Mouse (Mus musculus): ENCODE data around the gene Efcab10. TPM values are rescaled to one million over a fixed set of nuclear protein-coding genes. Genes with fewer than 3 reads are reported as not detected.

The Efcab10 gene
- polyA plus RNA-seq, 1 experiment from 2014 or later, result not detected

GRCm38 (mm10) chr12:33369555-33369954, 25.1 kb upstream of the Efcab10 start:
- H3K4me2 ChIP-seq, result no peak overlapping the region
- H3K4me3 ChIP-seq, result no peak overlapping the region
- no peak overlapping the region for H3K27ac ChIP-seq (replicated peaks)
- peaks cover 7% of the 10 kb centered on the region; the same call in 1 of the 2 replicates for H3K36me3 ChIP-seq
- 77% methylated on average over 3 of the region's 3 CpGs for WGBS
- no peak overlapping the region for H3K9ac ChIP-seq
- 0 out of 2 replicates have a peak, but pooled peaks cover 3% of the 10 kb centered on the region for H3K4me1 ChIP-seq
- no peaks in the 10 kb centered on the region for H3K9me3 ChIP-seq
- peaks cover 12% of the 10 kb centered on the region; the same call in 1 of the 2 replicates for H3K27me3 ChIP-seq (replicated peaks)
- ATAC-seq (ENCODE audit: extremely low read depth, insufficient number of reproducible peaks, low FRiP score, low TSS enrichment), result no peak

DNA sequence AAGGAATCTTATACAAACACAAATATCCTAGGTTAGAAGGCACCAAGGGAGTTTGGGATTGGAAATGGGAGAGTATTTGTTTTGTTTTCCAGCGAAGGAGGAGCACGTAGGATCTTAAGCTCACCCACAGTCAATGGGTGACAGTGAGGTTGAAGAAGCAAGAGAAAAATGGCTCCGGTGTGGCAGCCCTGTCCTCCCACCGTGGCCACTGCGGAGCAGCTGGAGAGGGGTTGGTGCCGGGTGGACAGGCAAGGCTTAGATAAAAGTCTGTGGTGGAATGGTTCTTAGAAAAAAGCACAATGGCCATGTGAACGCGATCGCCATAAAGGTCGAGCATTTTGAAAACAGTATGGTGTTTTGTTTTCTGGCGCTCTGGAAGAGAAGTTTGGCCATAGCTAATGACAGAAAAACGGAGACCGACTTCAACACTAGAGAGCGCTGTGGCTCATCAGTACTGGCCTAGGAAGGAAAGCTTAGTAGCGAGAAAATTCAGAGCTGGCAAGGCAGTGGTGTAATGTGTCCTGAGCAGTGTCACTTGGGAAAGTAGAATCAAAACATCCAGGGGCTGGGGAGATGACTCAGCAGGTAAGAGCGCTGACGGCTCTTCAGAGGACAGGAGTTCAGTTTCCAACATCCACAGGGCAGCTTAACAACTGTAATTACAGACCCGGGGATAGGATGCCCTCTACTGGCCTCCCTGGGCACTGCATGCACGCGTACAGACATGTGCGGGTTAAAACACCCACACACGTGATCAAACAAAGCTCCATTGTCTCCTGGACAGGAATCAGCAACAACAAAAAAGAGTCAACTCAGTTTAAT, 14.8 kb upstream of the Efcab10 start:
- Histone ChIP-seq H3K4me2 (peak overlapping the region; percentile 60), H3K36me3 (no peaks in the 10 kb centered on the region), H3K27ac (replicated peaks) (no peak overlapping the region), H3K27me3 (replicated peaks) (peaks cover 24% of the 10 kb centered on the region), H3K9me3 (no peaks in the 10 kb centered on the region), H3K9ac (no peak overlapping the region), H3K4me3 (peak overlapping the region; percentile 35), H3K4me1 (0 out of 2 replicates have a peak, but pooled peaks cover 3% of the 10 kb centered on the region)
- ATAC-seq (ENCODE audit: extremely low read depth, insufficient number of reproducible peaks, low FRiP score, low TSS enrichment), result peak; percentile 70
- 16% methylated on average over 22 of the region's 22 CpGs for WGBS

GRCm38 (mm10) chr12:33388842-33389241, 5.8 kb upstream of the Efcab10 start:
- no peak overlapping the region for H3K4me3 ChIP-seq
- WGBS, result 11% methylated on average over 5 of the region's 5 CpGs
- H3K4me2 ChIP-seq, result no peak overlapping the region
- H3K9ac ChIP-seq, result no peak overlapping the region
- H3K27ac ChIP-seq (replicated peaks), result no peak overlapping the region
- no peaks in the 10 kb centered on the region for H3K9me3 ChIP-seq
- peak; percentile 31; the same call in 1 of the 2 replicates for ATAC-seq (ENCODE audit: extremely low read depth, insufficient number of reproducible peaks, low FRiP score, low TSS enrichment)
- peaks cover 30% of the 10 kb centered on the region for H3K27me3 ChIP-seq (replicated peaks)
- no peaks in the 10 kb centered on the region for H3K4me1 ChIP-seq
- no peaks in the 10 kb centered on the region for H3K36me3 ChIP-seq

DNA sequence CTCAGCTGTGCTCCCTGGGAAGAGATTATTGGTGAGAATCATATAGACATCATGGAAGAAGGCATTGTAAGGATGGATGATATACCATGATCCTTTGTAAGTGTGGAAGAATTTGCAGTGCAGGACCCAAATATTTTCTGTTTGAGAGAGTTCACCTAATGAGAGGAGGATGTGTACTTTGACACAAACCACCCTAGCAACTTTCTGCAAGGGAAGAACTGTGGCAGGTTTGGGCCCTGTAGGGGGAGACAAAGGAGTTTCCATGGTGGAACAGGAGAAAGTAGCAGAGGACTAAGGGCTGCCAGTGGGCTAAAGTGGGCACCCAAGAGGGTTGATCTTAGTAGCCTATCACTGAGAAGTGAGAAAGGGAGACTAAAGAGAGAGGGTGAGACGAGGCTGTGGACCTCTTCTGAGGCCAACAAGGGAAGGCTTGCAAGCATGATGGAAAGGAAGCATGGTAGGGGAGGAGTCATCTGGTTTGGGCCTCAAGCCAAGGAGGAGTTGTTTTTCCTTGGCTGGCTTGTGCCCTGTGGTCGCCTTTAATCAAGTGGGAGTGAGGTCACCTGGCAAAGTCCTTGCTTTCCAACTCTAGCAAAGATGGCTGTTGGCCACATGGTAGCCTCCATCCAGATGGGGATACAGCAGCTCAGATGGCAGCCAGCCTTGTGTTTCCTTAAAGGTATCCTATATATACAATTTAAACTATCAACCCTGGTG, 3.7 kb upstream of the Efcab10 start:
- Histone ChIP-seq H3K4me2 (no peak overlapping the region), H3K9me3 (no peaks in the 10 kb centered on the region), H3K27me3 (replicated peaks) (peaks cover 24% of the 10 kb centered on the region), H3K9ac (no peak overlapping the region), H3K4me3 (no peak overlapping the region), H3K27ac (replicated peaks) (no peak overlapping the region), H3K36me3 (no peaks in the 10 kb centered on the region), H3K4me1 (peaks cover 8% of the 10 kb centered on the region; the same call in 1 of the 2 replicates)
- ATAC-seq (ENCODE audit: extremely low read depth, insufficient number of reproducible peaks, low FRiP score, low TSS enrichment), result no peak
- 49% methylated on average over 2 of the region's 2 CpGs for WGBS

DNA sequence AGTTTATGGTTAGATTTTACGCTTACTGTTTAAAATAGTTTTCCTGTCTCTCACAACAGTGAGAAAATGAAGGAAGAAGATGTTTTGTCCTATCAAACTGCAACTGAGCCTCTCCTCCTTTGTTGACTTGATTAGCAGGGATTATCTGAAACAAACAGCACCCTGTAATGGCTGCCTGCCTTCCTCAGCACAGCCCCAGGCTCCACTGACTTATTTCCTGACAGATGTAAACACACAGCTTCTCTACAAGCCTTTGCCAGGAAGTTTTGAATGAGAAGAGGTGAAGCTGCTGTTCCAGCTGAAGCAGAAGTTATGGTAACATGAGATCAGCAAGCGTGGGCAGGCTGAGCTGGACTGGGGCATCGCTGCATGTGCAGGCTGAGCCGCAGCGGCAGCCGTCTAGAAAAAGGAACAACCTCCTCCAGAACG, 8.6 kb downstream of the Efcab10 start:
- Histone ChIP-seq H3K9me3 (no peaks in the 10 kb centered on the region), H3K36me3 (no peaks in the 10 kb centered on the region), H3K4me1 (0 out of 2 replicates have a peak, but pooled peaks cover 5% of the 10 kb centered on the region), H3K27me3 (replicated peaks) (no peaks in the 10 kb centered on the region), H3K27ac (replicated peaks) (no peak overlapping the region), H3K4me3 (no peak overlapping the region), H3K4me2 (no peak overlapping the region), H3K9ac (no peak overlapping the region)
- 35% methylated on average over 7 of the region's 7 CpGs for WGBS
- no peak for ATAC-seq (ENCODE audit: extremely low read depth, insufficient number of reproducible peaks, low FRiP score, low TSS enrichment)

- Histone ChIP-seq H3K27me3 (replicated peaks) (no peaks in the 10 kb centered on the region), H3K4me3 (no peak overlapping the region), H3K9ac (no peak overlapping the region), H3K9me3 (no peaks in the 10 kb centered on the region), H3K27ac (replicated peaks) (no peak overlapping the region), H3K36me3 (no peaks in the 10 kb centered on the region), H3K4me1 (0 out of 2 replicates have a peak, but pooled peaks cover 5% of the 10 kb centered on the region), H3K4me2 (no peak overlapping the region)
- ATAC-seq (ENCODE audit: extremely low read depth, insufficient number of reproducible peaks, low FRiP score, low TSS enrichment), result no peak
- 49% methylated on average over 5 of the region's 5 CpGs for WGBS
These were observed 10.3 kb downstream of the Efcab10 start for GRCm38 (mm10) chr12:33404996-33405395.

DNA sequence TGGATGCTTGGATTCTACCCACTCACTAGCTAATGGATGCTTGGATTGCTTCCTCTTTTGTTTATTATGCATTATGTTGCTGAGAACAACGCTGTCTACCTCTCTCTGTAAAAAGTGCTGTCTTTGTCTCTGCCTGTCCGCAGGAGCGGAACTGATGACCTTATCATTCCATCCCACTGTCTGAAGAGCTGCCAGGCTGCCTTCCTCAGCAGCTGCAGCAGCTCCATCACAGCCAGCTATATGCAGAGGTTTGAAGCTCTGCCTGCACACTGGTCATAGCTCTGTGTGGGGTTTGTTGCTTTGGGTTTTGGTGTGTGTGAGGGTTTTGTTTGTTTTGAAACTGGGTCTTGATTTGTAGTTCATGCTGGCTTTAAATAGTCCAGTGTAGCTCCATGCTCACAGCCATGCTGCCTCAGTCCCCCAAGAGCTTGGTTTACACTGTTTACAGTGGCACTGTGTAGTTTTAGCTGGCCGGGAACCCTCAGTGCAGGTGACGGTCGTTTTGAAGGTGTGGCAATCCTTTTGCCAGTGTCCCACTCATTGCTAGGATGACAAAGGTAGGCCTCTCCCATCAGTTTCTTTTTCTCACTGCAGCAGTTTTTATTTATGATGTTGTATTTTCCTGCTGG, 10.9 kb downstream of the Efcab10 start:
- ATAC-seq (ENCODE audit: extremely low read depth, insufficient number of reproducible peaks, low FRiP score, low TSS enrichment), result no peak
- no peak overlapping the region for H3K27ac ChIP-seq (replicated peaks)
- H3K27me3 ChIP-seq (replicated peaks), result no peaks in the 10 kb centered on the region
- H3K4me2 ChIP-seq, result no peak overlapping the region
- H3K4me1 ChIP-seq, result 0 out of 2 replicates have a peak, but pooled peaks cover 5% of the 10 kb centered on the region
- H3K36me3 ChIP-seq, result no peaks in the 10 kb centered on the region
- 46% methylated on average over 6 of the region's 6 CpGs for whole genome bisulfite sequencing
- H3K9ac ChIP-seq, result no peak overlapping the region
- no peaks in the 10 kb centered on the region for H3K9me3 ChIP-seq
- H3K4me3 ChIP-seq, result no peak overlapping the region

GRCm38 (mm10) chr12:33411580-33412151, 17.0 kb downstream of the Efcab10 start:
- Histone ChIP-seq H3K27ac (replicated peaks) (no peak overlapping the region), H3K4me2 (no peak overlapping the region), H3K4me3 (no peak overlapping the region), H3K36me3 (no peaks in the 10 kb centered on the region), H3K9me3 (no peaks in the 10 kb centered on the region), H3K9ac (no peak overlapping the region), H3K27me3 (replicated peaks) (peaks cover 18% of the 10 kb centered on the region), H3K4me1 (no peaks in the 10 kb centered on the region)
- whole genome bisulfite sequencing, result 42% methylated on average over 6 of the region's 6 CpGs
- ATAC-seq (ENCODE audit: extremely low read depth, insufficient number of reproducible peaks, low FRiP score, low TSS enrichment), result no peak

DNA sequence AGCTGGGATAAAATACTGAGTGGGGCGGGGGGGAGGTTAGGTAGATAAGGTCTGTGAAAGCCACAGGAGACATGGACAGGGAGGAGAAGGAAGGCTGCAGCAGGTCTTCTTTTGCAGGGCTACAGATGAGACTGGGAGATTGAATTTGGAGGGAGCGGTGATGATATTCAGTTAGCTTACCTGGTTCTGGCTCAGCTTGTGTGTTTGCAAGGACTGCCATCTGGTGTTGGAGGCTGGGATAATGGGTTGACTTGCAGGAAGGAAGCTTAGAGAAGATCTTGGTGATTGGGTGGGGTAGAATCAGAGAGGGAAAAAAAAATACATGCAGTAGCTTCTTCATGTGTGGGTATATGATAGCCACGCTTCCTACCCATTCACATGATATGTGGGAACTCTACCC, 29.7 kb downstream of the Efcab10 start:
- no peak overlapping the region for H3K4me3 ChIP-seq
- H3K9ac ChIP-seq, result no peak overlapping the region
- no peaks in the 10 kb centered on the region for H3K9me3 ChIP-seq
- no peak overlapping the region for H3K27ac ChIP-seq (replicated peaks)
- WGBS, result 29% methylated on average over 3 of the region's 3 CpGs
- H3K4me1 ChIP-seq, result no peaks in the 10 kb centered on the region
- no peaks in the 10 kb centered on the region for H3K36me3 ChIP-seq
- no peak for ATAC-seq (ENCODE audit: extremely low read depth, insufficient number of reproducible peaks, low FRiP score, low TSS enrichment)
- no peak overlapping the region for H3K4me2 ChIP-seq
- peaks cover 26% of the 10 kb centered on the region for H3K27me3 ChIP-seq (replicated peaks)

DNA sequence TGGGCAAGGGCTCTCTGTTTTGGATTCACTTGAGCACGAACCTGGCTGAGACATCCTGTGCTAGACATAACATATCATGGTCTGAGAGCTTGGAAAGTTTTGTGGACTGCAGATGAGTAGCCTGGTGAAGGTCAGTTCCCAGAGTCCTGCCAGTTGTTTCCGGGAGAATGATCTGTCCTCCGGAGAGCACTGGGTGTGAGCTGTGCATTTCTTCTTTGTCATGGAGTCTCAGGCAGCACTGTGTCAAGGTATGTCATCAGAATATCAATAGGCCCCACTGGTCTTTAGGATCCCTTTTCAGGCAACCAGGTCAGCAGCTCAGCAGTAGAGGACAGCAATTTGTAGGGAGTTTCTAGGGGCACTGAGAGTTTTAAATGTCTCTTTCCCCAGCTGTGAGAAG, 32.6 kb downstream of the Efcab10 start:
- Histone ChIP-seq H3K4me3 (no peak overlapping the region), H3K4me2 (no peak overlapping the region), H3K4me1 (peaks cover 6% of the 10 kb centered on the region), H3K36me3 (no peaks in the 10 kb centered on the region), H3K27me3 (replicated peaks) (peaks cover 26% of the 10 kb centered on the region), H3K27ac (replicated peaks) (no peak overlapping the region), H3K9me3 (no peaks in the 10 kb centered on the region), H3K9ac (no peak overlapping the region)
- 33% methylated on average over 3 of the region's 3 CpGs for WGBS
- no peak for ATAC-seq (ENCODE audit: extremely low read depth, insufficient number of reproducible peaks, low FRiP score, low TSS enrichment)

DNA sequence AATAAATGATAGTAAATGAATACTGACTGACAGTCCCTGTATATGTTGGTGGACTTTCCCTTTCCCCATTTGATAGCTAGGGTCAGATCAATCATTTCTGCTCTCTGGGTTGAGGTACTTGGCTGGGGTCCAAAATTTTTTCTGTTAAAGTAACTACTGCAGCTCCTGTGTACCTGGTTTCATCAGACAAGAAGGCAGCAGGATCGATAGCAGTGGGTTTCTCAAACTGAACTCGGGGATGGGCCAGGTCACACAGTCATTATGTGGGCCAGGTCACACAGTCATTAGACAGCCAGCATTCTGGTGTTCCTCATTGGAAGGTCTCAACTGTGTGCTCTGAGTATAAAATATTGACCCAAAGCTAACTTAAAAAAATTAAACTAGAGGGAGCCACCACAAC, 33.1 kb downstream of the Efcab10 start:
- no peak for ATAC-seq (ENCODE audit: extremely low read depth, insufficient number of reproducible peaks, low FRiP score, low TSS enrichment)
- Histone ChIP-seq H3K27me3 (replicated peaks) (peaks cover 26% of the 10 kb centered on the region), H3K4me2 (no peak overlapping the region), H3K27ac (replicated peaks) (no peak overlapping the region), H3K36me3 (no peaks in the 10 kb centered on the region), H3K9ac (no peak overlapping the region), H3K9me3 (no peaks in the 10 kb centered on the region), H3K4me3 (no peak overlapping the region), H3K4me1 (peaks cover 6% of the 10 kb centered on the region)
- WGBS, result 44% methylated on average over 2 of the region's 2 CpGs

Data from heart, embryonic 13.5 days (tissue).